Mouse (Mus musculus) cerebellum, adult 2 months (tissue): Measurements from ENCODE around the gene Atp11c.

Experiments used
- CTCF ChIP-seq: fragments of 200-500 bp; IDR thresholded peaks from 2 replicates; pipeline ENCODE4 v1.5.1; 2011; ENCODE audit warnings: low read depth, mild to moderate bottlenecking, control low read depth, low read length, moderate library complexity, borderline replicate concordance; ENCODE audit not compliant: insufficient read depth
- POLR2A ChIP-seq: fragments of 200-500 bp; IDR thresholded peaks from 2 replicates; pipeline ENCODE4 v1.6.1; 2011; ENCODE audit warnings: low read length, control low read depth, borderline replicate concordance; ENCODE audit not compliant: insufficient read depth

GRCm38 (mm10) chrX:60539149-60539548 lies 53.3 kb downstream of the Atp11c start, which contains the start of gene Gm7073:
- TF ChIP-seq POLR2A (no peak), CTCF (no peak)
